Mouse (Mus musculus): ENCODE results near the gene Hist1h4m.
"Not testable (repeated sequence)": the region's sequence is repeated elsewhere in the genome, so short reads cannot be mapped to it uniquely, and the experiment has no call there.

DNA sequence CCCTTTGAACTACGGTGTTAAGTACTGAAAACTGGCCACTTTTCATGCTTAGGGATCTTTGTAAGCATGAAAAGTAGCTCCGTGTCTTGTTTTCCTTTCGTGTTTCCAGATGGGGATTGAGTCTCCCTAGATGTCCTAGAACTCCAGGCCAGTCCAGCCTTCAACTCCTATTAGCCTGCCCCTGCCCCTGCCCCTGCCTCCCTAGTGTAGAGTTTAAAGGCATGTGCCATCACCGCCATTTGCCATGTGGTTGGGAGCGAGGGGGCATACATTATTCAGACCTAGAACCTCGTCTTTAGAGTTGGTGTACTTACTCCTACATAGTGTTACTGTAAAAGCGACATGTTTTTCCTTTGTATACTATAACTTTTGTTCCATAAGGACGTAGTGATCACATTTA, 472 bp upstream of the Hist1h4m start:
- TF ChIP-seq CTCF (IDR thresholded peaks at IDR 0.05; ENCODE audit: borderline replicate concordance, control insufficient read depth, extremely low read depth, insufficient read depth, low read length, poor library complexity); POLR2A (IDR thresholded peaks at IDR 0.05; ENCODE audit: control insufficient read depth, extremely low read depth, insufficient read depth, low read length, poor library complexity): not testable (repeated sequence)

All from thymus, adult 2 months (tissue).